Mouse (Mus musculus) ES-E14 (cell line): ENCODE data around the gene Asb16. TPM values are rescaled to one million over a fixed set of nuclear protein-coding genes. Genes with fewer than 3 reads are reported as not detected.

Experiments
- DNase-seq: peaks from one replicate; pipeline ENCODE4 v3.0.0-alpha.2; 2013; ENCODE audit warnings: low read depth, low spot score
- H3K27ac ChIP-seq: 2 replicates; pipeline ENCODE4 v1.5.1; 2012; ENCODE audit warnings: low read depth, mild to moderate bottlenecking, low read length, moderate library complexity, mixed read lengths; ENCODE audit not compliant: poor library complexity, insufficient read depth, severe bottlenecking
- H3K36me3 ChIP-seq: 2 replicates; pipeline ENCODE4 v1.6.1; 2012; ENCODE audit warnings: mild to moderate bottlenecking, low read length, moderate library complexity, mixed read lengths; ENCODE audit not compliant: control insufficient read depth, poor library complexity, insufficient read depth, severe bottlenecking
- H3K4me1 ChIP-seq, 2 experiments: fragments of 150-350 bp in 1 of 2; sonication (generic) in 1 of 2; 2 replicates each; pipeline ENCODE4 v1.6.1; 2012; ENCODE audit warnings: low read length in 2 of 2, mild to moderate bottlenecking in 1 of 2, mixed read lengths in 1 of 2; ENCODE audit not compliant: control insufficient read depth in 2 of 2, insufficient read depth in 2 of 2, poor library complexity in 1 of 2
- H3K4me3 ChIP-seq, 2 experiments: fragments of 150-350 bp in 1 of 2; sonication (generic) in 1 of 2; 2 replicates each; pipeline ENCODE4 v1.5.1; 2012; ENCODE audit warnings: low read length in 2 of 2, low read depth in 1 of 2, mild to moderate bottlenecking in 1 of 2, mixed read lengths in 1 of 2; ENCODE audit not compliant: insufficient read depth in 1 of 2, poor library complexity in 1 of 2, severe bottlenecking in 1 of 2
- H3K9ac ChIP-seq: 2 replicates; pipeline ENCODE4 v1.6.1; 2012; ENCODE audit warnings: low read depth, mild to moderate bottlenecking, low read length, mixed read lengths; ENCODE audit not compliant: poor library complexity, insufficient read depth, severe bottlenecking
- H3K9me3 ChIP-seq: fragments of 150-350 bp; sonication (generic); 2 replicates; pipeline ENCODE4 v1.6.1; 2012; ENCODE audit warnings: low read depth, mild to moderate bottlenecking, low read length; ENCODE audit not compliant: control insufficient read depth, insufficient read depth
- CHD2 ChIP-seq: IDR thresholded peaks from 2 replicates; pipeline ENCODE4 v1.6.1; 2014; ENCODE audit warnings: mild to moderate bottlenecking, low read depth, low read length, inconsistent platforms
- HCFC1 ChIP-seq: IDR thresholded peaks from 2 replicates; pipeline ENCODE4 v1.6.1; 2012; ENCODE audit warnings: low read length, inconsistent platforms, borderline replicate concordance; ENCODE audit not compliant: insufficient read depth
- MAFK ChIP-seq: IDR thresholded peaks from 2 replicates; pipeline ENCODE4 v1.6.1; 2014; ENCODE audit warnings: mild to moderate bottlenecking, low read depth, low read length, inconsistent platforms; ENCODE audit not compliant: insufficient read depth
- ZC3H11A ChIP-seq: IDR thresholded peaks from 2 replicates; pipeline ENCODE4 v1.6.1; 2012; ENCODE audit warnings: low read depth, mild to moderate bottlenecking, inconsistent platforms, low read length, borderline replicate concordance
- ZNF384 ChIP-seq: IDR thresholded peaks from 2 replicates; pipeline ENCODE4 v1.6.1; 2012; ENCODE audit warnings: low read depth, low read length, inconsistent platforms
- in situ Hi-C, 2 experiments: fragments of 600-800 bp; cut with MboI; formaldehyde crosslinking; loops; one replicate each; pipeline ENCODE4 v1.15.1; 2025; ENCODE audit warnings: low sequenced_read_pairs in 2 of 2, inconsistent platforms in 1 of 2; ENCODE audit not compliant: unreplicated experiment in 2 of 2
- total RNA-seq: library from RNA; depleted of rRNA; stranded (reverse); fragments of 300-350 nt; gene quantifications from 2 replicates; pipeline ENCODE4 v1.2.3, GENCODE M21; 2012

Gene Asb16
- total RNA-seq, 1 experiment, result 0.98 TPM

- no peaks in the 10 kb centered on the region for H3K9me3 ChIP-seq
- in situ Hi-C loops, result no loop called here
- DNase-seq, result no peak
- H3K36me3 ChIP-seq, result no peaks in the 10 kb centered on the region
- no peak overlapping the region for H3K27ac ChIP-seq
- no peak for TF ChIP-seq MAFK
- TF ChIP-seq HCFC1, result no peak
- no peak for TF ChIP-seq ZC3H11A
- no peak for TF ChIP-seq CHD2
- TF ChIP-seq ZNF384, result no peak
- H3K9ac ChIP-seq, result no peak overlapping the region
- H3K4me3 ChIP-seq, result no peak overlapping the region
- H3K4me1 ChIP-seq, result peaks cover 13 to 51% of the 10 kb centered on the region in 2 experiments; a peak in 3 of 4 replicates
Observed at GRCm38 (mm10) chr11:102228191-102228545, 40.4 kb upstream of the Asb16 start.

GRCm38 (mm10) chr11:102228646-102229268 is 39.8 kb upstream of the Asb16 start:
- TF ChIP-seq MAFK (no peak), HCFC1 (no peak), ZNF384 (no peak), ZC3H11A (no peak)
- no peaks in the 10 kb centered on the region for H3K36me3 ChIP-seq
- peaks cover 9 to 48% of the 10 kb centered on the region in 2 experiments; a peak in 3 of 4 replicates for H3K4me1 ChIP-seq
- in situ Hi-C loops, result no loop called here
- H3K9me3 ChIP-seq, result no peaks in the 10 kb centered on the region
- H3K9ac ChIP-seq, result peak overlapping the region; percentile 92; the same call in 1 of the 2 replicates
- no peak for DNase-seq
- H3K4me3 ChIP-seq, result peak overlapping the region; percentile 88 to 94
- no peak overlapping the region for H3K27ac ChIP-seq

GRCm38 (mm10) chr11:102229331-102229953 is 39.1 kb upstream of the Asb16 start:
- in situ Hi-C loops, result no loop called here
- H3K27ac ChIP-seq, result peak overlapping the region; percentile 70; the same call in 1 of the 2 replicates

GRCm38 (mm10) chr11:102230006-102230741 is 38.4 kb upstream of the Asb16 start, which contains the start of gene Hdac5:
Gene Hdac5 (minus strand): TSS chr11:102230166.
- no peaks in the 10 kb centered on the region for H3K9me3 ChIP-seq
- in situ Hi-C loops, result no loop called here
- peak within 1 kb of the TSS; percentile 88 to 94 for H3K4me3 ChIP-seq
- H3K4me1 ChIP-seq, result peaks cover 5 to 35% of the 10 kb centered on the region in 2 experiments; a peak in 3 of 4 replicates
- H3K9ac ChIP-seq, result peak within 1 kb of the TSS; percentile 92
- peak; percentile 100 for DNase-seq
- TF ChIP-seq MAFK (no peak), HCFC1 (no peak), ZC3H11A (no peak), ZNF384 (no peak)
- H3K36me3 ChIP-seq, result no peaks in the 10 kb centered on the region
- H3K27ac ChIP-seq, result peak within 1 kb of the TSS; percentile 70; the same call in 1 of the 2 replicates

More at GRCm38 (mm10) chr11:102229331-102229953, 39.1 kb upstream of the Asb16 start:
- H3K4me1 ChIP-seq, result peaks cover 6 to 41% of the 10 kb centered on the region in 2 experiments; a peak in 3 of 4 replicates
- DNase-seq, result no peak
- TF ChIP-seq HCFC1, result no peak
- no peak for TF ChIP-seq CHD2
- TF ChIP-seq ZNF384, result no peak
- TF ChIP-seq ZC3H11A, result no peak
- TF ChIP-seq MAFK, result no peak
- H3K4me3 ChIP-seq, result peak overlapping the region; percentile 88 to 94
- H3K9ac ChIP-seq, result peak overlapping the region; percentile 92
- H3K9me3 ChIP-seq, result no peaks in the 10 kb centered on the region
- H3K36me3 ChIP-seq, result no peaks in the 10 kb centered on the region
